Mouse (Mus musculus): ENCODE results near the gene Chd4. TPM values are rescaled to one million over a fixed set of nuclear protein-coding genes. Genes with fewer than 3 reads are reported as not detected.
"Not testable (repeated sequence)": the region's sequence is repeated elsewhere in the genome, so short reads cannot be mapped to it uniquely, and the experiment has no call there.

Chd4 gene
- 29.2 and 30.0 TPM in 2 replicates for polyA plus RNA-seq (2015; fragmentation: Nextera tagmentation; extraction: Ambion mirVana)

DNA sequence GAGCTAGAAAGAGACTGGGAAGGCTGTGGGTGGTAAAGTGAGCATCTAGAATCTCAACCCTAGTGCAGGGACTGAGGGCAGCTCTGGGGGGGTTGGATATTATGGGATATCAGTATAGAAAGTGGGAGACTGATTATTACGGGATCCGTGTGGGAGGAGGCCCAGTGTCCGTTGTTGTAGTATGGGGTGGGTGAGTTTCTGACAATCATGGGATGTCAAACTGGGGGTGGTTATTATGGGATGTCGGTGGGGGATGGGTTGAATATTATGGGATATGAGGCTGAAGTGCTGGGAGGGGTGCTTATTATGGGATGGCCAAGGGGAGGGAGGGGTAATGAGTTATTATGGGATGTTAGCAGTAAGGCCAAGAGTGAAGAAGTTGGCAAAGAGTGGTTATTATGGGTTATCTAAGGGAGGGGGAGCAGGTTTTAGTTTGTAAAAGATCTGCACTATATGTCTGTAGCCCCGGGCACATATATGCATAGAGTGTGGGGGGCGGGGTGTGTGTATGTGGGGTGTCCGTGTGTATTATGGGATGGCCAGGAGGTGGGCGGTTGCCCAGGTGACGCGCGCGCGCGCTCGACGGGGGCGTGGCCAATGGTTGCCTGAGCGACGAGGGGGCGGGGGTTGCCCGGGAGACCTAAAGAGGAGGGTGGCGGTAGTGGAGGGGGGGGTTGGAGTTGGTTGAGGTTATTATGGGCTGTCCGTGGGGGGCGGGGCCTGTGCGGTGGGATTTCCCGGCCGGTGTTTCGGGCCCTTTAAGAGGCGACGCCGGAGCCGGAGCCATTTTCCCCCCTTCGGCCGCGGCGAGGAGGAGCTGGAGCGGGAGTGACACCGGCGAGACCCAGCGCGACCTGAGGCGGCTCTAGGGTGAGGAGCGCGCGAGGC, at the start of gene Chd4:
Gene Chd4, plus strand, starts transcription at position 591 of the 888 bp plus-strand sequence.
- 1% methylated on average over 36 of the region's 45 CpGs for WGBS (ENCODE audit: insufficient replicate concordance)
- DNase-seq (peak; percentile 87), ATAC-seq (ENCODE audit: low read depth) (peak; percentile 73)
- peaks cover 28% of the 10 kb centered on the region for H3K36me3 ChIP-seq
- peak within 1 kb of the TSS; percentile 95 for H3K4me3 ChIP-seq (replicated peaks)
- H3K27me3 ChIP-seq, result no peaks in the 10 kb centered on the region
- H3K9ac ChIP-seq, result peak within 1 kb of the TSS; percentile 97
- peak within 1 kb of the TSS; percentile 95 for H3K27ac ChIP-seq
- H3K4me1 ChIP-seq (replicated peaks), result peaks cover 65% of the 10 kb centered on the region
- peak within 1 kb of the TSS; percentile 98 for H3K4me2 ChIP-seq
- no peaks in the 10 kb centered on the region for H3K9me3 ChIP-seq (replicated peaks)

DNA sequence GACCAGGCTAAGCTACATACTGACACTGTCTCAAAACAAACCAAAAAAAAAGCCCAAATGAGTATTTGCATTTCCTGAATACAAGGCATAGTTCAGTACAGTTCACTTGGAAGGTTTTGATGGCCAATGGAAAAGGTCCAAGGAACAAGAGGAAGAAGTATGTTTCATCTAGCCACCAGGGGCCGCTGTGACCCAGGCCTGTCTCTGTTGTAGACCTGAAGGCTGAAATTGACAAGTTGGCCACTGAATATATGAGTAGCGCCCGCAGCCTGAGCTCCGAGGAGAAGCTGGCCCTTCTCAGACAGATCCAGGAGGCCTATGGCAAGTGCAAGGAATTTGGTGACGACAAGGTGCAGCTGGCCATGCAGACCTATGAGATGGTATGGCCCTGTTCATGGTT, 49.1 kb upstream of the Chd4 start:
- no peak for ATAC-seq (ENCODE audit: low read depth)
- Histone ChIP-seq H3K4me3 (replicated peaks) (no peak overlapping the region), H3K9me3 (replicated peaks) (no peaks in the 10 kb centered on the region), H3K4me1 (replicated peaks) (peaks cover 19% of the 10 kb centered on the region), H3K9ac (no peak overlapping the region), H3K4me2 (no peak overlapping the region), H3K27ac (no peak overlapping the region), H3K27me3 (no peaks in the 10 kb centered on the region), H3K36me3 (peaks cover 74% of the 10 kb centered on the region)
- 31% methylated on average over 5 of the region's 5 CpGs for WGBS (ENCODE audit: insufficient replicate concordance)
- DNase-seq, result peak; percentile 55

DNA sequence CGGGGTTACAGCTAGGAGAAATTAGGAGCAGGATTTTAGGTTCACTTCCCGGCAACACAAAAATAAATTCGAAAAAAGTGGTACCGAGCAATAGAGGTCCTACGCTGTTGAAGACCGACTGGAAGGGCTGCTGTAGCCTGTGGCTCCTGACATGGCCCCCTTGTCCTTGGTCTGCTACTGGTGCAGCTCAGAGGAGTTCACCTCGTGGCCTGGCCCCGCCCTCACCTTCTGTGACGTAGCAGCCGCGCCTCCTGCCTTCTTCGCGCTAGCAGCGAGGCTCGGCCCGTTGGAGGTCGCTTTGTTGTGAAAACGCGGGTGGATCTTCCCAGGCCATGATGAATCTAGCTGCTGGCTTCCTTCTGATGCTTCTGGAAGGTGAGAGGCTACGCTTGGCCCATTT, 46.1 kb upstream of the Chd4 start, which contains the start of gene Acrbp:
Gene Acrbp, plus strand, starts transcription at position 12 of the 400 bp plus-strand sequence.
- no peak within 1 kb of the TSS for H3K27ac ChIP-seq
- 0 out of 2 replicates have a peak within 1 kb of the TSS, but pooled peaks have one; percentile 13 for H3K9ac ChIP-seq
- no peaks in the 10 kb centered on the region for H3K27me3 ChIP-seq
- ATAC-seq (ENCODE audit: low read depth) (no peak), DNase-seq (no peak)
- no peak within 1 kb of the TSS for H3K4me3 ChIP-seq (replicated peaks)
- H3K4me1 ChIP-seq (replicated peaks), result peaks cover 11% of the 10 kb centered on the region
- H3K9me3 ChIP-seq (replicated peaks), result no peaks in the 10 kb centered on the region
- WGBS (ENCODE audit: insufficient replicate concordance), result 42% methylated on average over 20 of the region's 20 CpGs
- peak within 1 kb of the TSS; percentile 17 for H3K4me2 ChIP-seq
- peaks cover 72% of the 10 kb centered on the region for H3K36me3 ChIP-seq

DNA sequence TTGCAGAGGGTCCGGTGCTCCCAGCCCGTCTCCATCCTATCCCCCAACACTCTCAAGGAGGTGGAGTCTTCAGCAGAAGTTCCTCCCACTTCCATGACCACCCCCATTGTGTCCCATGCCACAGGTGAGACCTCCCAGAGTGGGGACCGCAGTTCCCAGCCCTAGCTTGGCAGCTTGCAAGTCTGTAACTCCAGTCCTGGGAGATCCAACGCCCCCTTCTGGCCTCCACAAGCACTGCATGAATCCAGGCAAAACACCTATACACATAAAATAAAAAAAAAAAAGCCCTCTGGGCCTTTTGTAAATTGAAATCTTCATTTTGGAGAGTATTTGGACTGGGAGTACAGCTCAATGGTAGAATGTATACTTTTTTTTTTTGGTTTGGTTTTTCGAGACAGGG, 44.5 kb upstream of the Chd4 start:
- peaks cover 60% of the 10 kb centered on the region for H3K36me3 ChIP-seq
- DNase-seq (no peak), ATAC-seq (ENCODE audit: low read depth) (no peak)
- H3K9me3 ChIP-seq (replicated peaks), result no peaks in the 10 kb centered on the region
- H3K4me2 ChIP-seq, result no peak overlapping the region
- peaks cover 11% of the 10 kb centered on the region for H3K4me1 ChIP-seq (replicated peaks)
- no peak overlapping the region for H3K27ac ChIP-seq
- H3K4me3 ChIP-seq (replicated peaks), result no peak overlapping the region
- WGBS (ENCODE audit: insufficient replicate concordance), result 61% methylated on average over 5 of the region's 5 CpGs
- H3K27me3 ChIP-seq, result no peaks in the 10 kb centered on the region
- H3K9ac ChIP-seq, result no peak overlapping the region

DNA sequence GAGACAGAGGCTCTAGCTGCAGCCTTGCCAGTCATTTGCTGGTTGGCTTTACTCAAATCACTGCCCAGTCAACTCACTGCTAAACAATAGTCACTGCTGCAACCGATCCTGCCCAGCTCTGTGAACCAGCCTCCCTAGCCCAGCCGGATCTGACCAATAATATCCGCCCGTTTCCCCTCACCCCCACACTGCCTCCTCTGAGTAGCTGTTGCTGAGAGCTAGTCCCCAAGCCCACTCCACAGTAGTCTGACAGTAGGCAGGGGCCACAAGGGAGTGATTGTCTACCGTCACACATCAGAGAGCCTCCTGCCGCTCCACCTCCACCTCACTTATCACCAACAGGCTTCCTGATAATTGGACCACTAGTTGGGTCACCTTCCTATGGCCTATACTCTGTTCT, 34.3 kb upstream of the Chd4 start:
- WGBS (ENCODE audit: insufficient replicate concordance), result 28% methylated on average over 6 of the region's 6 CpGs
- H3K9ac ChIP-seq, result no peak overlapping the region

DNA sequence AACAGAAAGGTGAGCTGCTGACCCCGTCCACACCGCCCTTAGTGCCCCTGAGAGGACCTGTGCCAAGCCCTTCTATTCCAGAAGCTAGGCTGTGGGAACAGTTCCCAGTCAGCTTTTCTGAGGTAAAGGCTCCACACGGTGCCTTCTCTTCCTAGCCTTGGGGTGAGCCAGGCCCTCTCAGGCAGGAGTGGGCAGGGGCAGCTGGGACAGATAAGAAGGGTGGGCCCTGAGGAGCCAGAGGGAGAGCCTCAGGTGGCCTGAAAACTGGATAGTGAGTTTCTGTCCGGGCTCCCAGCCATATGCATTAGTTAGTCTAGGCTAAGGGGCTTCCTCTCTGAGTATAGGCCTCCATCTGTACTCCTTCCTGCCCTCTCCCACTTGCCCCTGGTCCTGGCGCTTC, 33.3 kb upstream of the Chd4 start:
- Histone ChIP-seq H3K27me3 (peaks cover 3% of the 10 kb centered on the region; the same call in 1 of the 2 replicates), H3K9ac (peak overlapping the region; percentile 4; the same call in 1 of the 2 replicates), H3K4me2 (peak overlapping the region; percentile 4; the same call in 1 of the 2 replicates), H3K27ac (no peak overlapping the region; the same call in 1 of the 2 replicates), H3K4me1 (replicated peaks) (peaks cover 60% of the 10 kb centered on the region), H3K4me3 (replicated peaks) (no peak overlapping the region), H3K36me3 (no peaks in the 10 kb centered on the region), H3K9me3 (replicated peaks) (no peaks in the 10 kb centered on the region)
- DNase-seq (peak; percentile 28), ATAC-seq (ENCODE audit: low read depth) (peak; percentile 76)
- 53% methylated on average over 5 of the region's 5 CpGs for WGBS (ENCODE audit: insufficient replicate concordance)

More for the DNA sequence above, 34.3 kb upstream of the Chd4 start:
- ATAC-seq (ENCODE audit: low read depth) (no peak), DNase-seq (no peak)
- no peaks in the 10 kb centered on the region for H3K9me3 ChIP-seq (replicated peaks)
- H3K36me3 ChIP-seq, result no peaks in the 10 kb centered on the region
- H3K27me3 ChIP-seq, result peaks cover 3% of the 10 kb centered on the region; the same call in 1 of the 2 replicates
- no peak overlapping the region for H3K4me2 ChIP-seq
- no peak overlapping the region for H3K4me3 ChIP-seq (replicated peaks)
- no peak overlapping the region for H3K27ac ChIP-seq
- H3K4me1 ChIP-seq (replicated peaks), result peaks cover 54% of the 10 kb centered on the region

DNA sequence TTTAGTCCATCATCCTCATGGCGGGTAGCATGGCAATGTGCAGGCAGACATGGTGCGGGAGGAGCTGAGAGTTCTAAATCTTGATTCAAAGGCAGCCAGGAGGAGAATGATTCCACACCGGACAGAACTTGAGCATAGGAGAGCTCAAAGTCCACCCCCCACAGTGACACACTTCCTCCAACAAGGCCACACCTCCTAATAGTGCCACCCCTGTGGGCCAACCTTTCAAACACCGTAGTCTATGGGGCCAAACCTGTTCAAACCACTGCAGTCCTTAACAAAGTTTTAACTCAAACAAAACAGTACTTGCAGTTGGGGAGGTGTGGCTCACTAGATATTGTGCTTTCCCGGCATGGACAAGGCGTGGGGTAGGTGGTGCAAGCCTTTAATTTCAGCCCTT, 31.9 kb upstream of the Chd4 start:
- Histone ChIP-seq H3K36me3 (no peaks in the 10 kb centered on the region), H3K4me2 (no peak overlapping the region), H3K27me3 (no peaks in the 10 kb centered on the region; the same call in 1 of the 2 replicates), H3K9ac (no peak overlapping the region), H3K27ac (peak overlapping the region; percentile 2; the same call in 1 of the 2 replicates), H3K4me1 (replicated peaks) (peaks cover 57% of the 10 kb centered on the region), H3K4me3 (replicated peaks) (no peak overlapping the region), H3K9me3 (replicated peaks) (no peaks in the 10 kb centered on the region)
- DNase-seq (no peak), ATAC-seq (ENCODE audit: low read depth) (no peak)
- 60% methylated on average over 6 of the region's 6 CpGs for WGBS (ENCODE audit: insufficient replicate concordance)

DNA sequence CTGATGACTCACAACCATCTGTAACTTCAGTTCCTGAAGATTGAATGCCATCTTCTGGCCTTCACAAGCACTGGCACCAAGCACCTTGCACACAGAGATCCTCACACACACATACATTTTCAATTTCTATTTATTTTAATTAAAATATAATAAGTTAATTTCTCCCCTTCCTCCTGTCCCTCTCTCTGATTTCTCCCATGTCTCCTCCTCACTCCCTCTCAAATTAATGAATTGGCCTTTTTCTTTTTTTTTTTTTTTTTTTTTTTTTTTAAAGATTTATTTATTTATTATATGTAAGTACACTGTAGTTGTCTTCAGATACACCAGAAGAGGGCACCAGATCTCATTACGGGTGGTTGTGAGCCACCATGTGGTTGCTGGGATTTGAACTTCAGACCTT, 30.6 kb upstream of the Chd4 start:
- not testable (repeated sequence) for H3K4me3 ChIP-seq (replicated peaks); ATAC-seq (ENCODE audit: low read depth); H3K27me3 ChIP-seq; DNase-seq; H3K36me3 ChIP-seq; H3K9ac ChIP-seq; H3K27ac ChIP-seq; H3K9me3 ChIP-seq (replicated peaks); H3K4me2 ChIP-seq
- peaks cover 59% of the 10 kb centered on the region for H3K4me1 ChIP-seq (replicated peaks)
- no CpG with 5 or more reads among the region's 1 CpGs for WGBS (ENCODE audit: insufficient replicate concordance)

DNA sequence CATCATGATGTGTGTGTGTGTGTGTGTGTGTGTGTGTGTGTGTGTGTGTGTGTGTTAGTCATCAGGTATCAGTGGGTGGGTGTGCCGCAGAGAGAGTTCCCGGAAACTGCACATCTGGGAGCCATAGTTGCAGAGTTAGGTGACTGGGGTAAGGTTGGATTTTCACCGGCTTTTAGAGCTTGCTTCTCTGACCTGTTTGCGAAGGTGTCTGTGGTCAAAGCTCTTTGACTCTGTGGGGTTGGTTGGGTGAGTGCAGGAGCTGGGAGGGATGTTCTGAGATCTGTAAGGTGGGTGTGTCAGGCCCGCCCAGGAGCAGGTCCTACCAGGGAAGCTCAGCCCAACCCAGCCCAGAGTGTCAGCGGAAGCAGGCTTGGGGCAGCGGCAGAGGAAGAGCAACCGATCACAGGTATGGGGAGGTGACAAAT, 28.2 kb upstream of the Chd4 start, which contains the start of gene Lpar5:
Gene Lpar5, plus strand, starts transcription at position 350 of the 425 bp plus-strand sequence.
- WGBS (ENCODE audit: insufficient replicate concordance), result 48% methylated on average over 8 of the region's 8 CpGs
- Histone ChIP-seq H3K4me1 (replicated peaks) (peaks cover 63% of the 10 kb centered on the region), H3K9ac (peak within 1 kb of the TSS; percentile 41; the same call in 1 of the 2 replicates), H3K27ac (peak within 1 kb of the TSS; percentile 39; the same call in 1 of the 2 replicates), H3K4me2 (peak within 1 kb of the TSS; percentile 39), H3K4me3 (replicated peaks) (no peak within 1 kb of the TSS), H3K27me3 (no peaks in the 10 kb centered on the region), H3K36me3 (no peaks in the 10 kb centered on the region), H3K9me3 (replicated peaks) (no peaks in the 10 kb centered on the region)
- ATAC-seq (ENCODE audit: low read depth), result no peak
- no peak for DNase-seq

DNA sequence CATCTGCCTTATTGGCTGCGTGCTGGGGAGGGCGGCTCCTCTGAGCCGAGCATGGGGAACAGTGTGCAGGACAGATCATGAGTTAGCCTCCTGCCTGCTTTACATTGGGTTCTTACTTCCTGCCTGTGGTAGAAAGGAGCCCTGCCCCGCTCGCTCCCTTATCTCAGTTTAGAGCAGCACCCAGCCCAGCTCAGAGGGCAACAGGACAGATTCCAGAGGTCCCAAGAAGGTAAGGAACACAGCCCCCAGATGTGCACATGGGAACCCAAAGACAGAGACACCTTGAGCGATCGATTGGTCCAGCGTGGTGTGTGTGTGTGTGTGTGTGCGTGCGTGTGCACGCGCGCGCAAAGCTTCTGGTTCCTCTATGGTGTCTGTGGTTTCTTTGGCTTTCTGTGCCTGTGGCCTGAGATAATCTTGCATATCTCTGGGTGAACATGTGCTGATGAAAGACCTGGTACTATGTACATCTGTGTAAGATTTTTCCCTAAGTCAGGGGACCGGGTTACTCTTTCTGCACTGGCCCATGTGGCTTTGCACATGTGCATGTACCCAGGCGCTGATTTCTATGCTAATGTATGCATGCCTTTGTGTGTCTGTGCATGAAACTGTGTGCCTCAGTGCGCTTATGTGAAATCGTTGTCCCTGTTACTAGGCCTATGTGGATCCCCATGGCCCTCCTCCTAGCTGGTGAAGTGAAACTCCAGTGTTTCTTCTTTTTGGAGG, 24.4 kb upstream of the Chd4 start:
- H3K4me2 ChIP-seq, result peak overlapping the region; percentile 61
- peak; percentile 98 for ATAC-seq (ENCODE audit: low read depth)
- H3K9me3 ChIP-seq (replicated peaks), result no peaks in the 10 kb centered on the region
- H3K27me3 ChIP-seq, result no peaks in the 10 kb centered on the region
- peak; percentile 71 for DNase-seq
- H3K4me3 ChIP-seq (replicated peaks), result peak overlapping the region; percentile 43
- 15% methylated on average over 18 of the region's 18 CpGs for WGBS (ENCODE audit: insufficient replicate concordance)
- peaks cover 50% of the 10 kb centered on the region for H3K4me1 ChIP-seq (replicated peaks)
- peak overlapping the region; percentile 57 for H3K9ac ChIP-seq
- H3K27ac ChIP-seq, result peak overlapping the region; percentile 85
- H3K36me3 ChIP-seq, result no peaks in the 10 kb centered on the region

DNA sequence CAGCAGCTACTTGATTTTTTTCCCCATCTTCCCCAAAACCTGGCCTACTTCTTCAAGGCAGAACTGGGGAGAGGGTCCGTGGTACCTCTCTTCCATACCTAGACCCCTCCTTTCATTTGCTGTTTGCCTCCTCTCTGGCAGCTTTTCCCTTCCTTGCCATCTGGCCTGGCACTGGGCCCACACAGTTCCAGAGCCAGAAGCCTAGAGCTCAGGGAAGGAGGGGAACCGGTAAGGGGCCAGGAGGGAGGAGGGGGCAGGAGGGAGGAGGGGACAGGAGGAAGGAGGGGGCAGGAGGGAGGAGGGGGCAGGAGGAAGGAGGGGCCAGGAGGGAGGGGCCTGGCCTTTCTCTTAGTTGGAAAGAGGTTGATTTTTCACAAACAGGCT, 23.9 kb upstream of the Chd4 start:
- Histone ChIP-seq H3K27me3 (no peaks in the 10 kb centered on the region), H3K4me2 (peak overlapping the region; percentile 61), H3K4me3 (replicated peaks) (peak overlapping the region; percentile 43), H3K36me3 (no peaks in the 10 kb centered on the region), H3K4me1 (replicated peaks) (peaks cover 49% of the 10 kb centered on the region), H3K9me3 (replicated peaks) (no peaks in the 10 kb centered on the region), H3K9ac (peak overlapping the region; percentile 57), H3K27ac (peak overlapping the region; percentile 85)
- ATAC-seq (ENCODE audit: low read depth) (no peak), DNase-seq (no peak)
- 20% methylated on average over 2 of the region's 2 CpGs for WGBS (ENCODE audit: insufficient replicate concordance)

Data from liver, embryonic 13.5 days (tissue).